Mouse (Mus musculus) liver, embryonic 16.5 days (tissue): ENCODE data around the gene Magi2. TPM values are rescaled to one million over a fixed set of nuclear protein-coding genes. Genes with fewer than 3 reads are reported as not detected.

Experiments
- ATAC-seq: fragments of 200-750 bp; cut with Nextera tagmentation; 2 replicates; pipeline ENCODE4 v1.8.0; 2017; ENCODE audit warnings: low read depth, mild to moderate bottlenecking, moderate number of reproducible peaks, moderate library complexity
- H3K27ac ChIP-seq: fragments of 300-500 bp; sonication (generic); 2 replicates; pipeline ENCODE4 v1.5.1; 2014; ENCODE audit warnings: mild to moderate bottlenecking, low read length
- H3K27me3 ChIP-seq: fragments of 300-500 bp; sonication (generic); 2 replicates; pipeline ENCODE4 v1.6.1; 2014; ENCODE audit warnings: low read depth, low read length, mixed read lengths; ENCODE audit not compliant: control insufficient read depth, insufficient read depth
- H3K36me3 ChIP-seq: fragments of 300-500 bp; sonication (generic); 2 replicates; pipeline ENCODE4 v1.6.1; 2014; ENCODE audit warnings: mild to moderate bottlenecking; ENCODE audit not compliant: control insufficient read depth, insufficient read depth
- H3K4me1 ChIP-seq: fragments of 300-500 bp; sonication (generic); 2 replicates; pipeline ENCODE4 v1.6.1; 2014; ENCODE audit warnings: low read depth, low read length, mixed read lengths; ENCODE audit not compliant: control insufficient read depth
- H3K4me2 ChIP-seq: fragments of 300-500 bp; sonication (generic); 2 replicates; pipeline ENCODE4 v1.6.1; 2014; ENCODE audit warnings: low read depth, low read length, mixed read lengths
- H3K4me3 ChIP-seq: fragments of 300-500 bp; sonication (generic); 2 replicates; pipeline ENCODE4 v1.5.1; 2014; ENCODE audit warnings: low read depth, mild to moderate bottlenecking, low read length
- H3K9ac ChIP-seq: fragments of 300-500 bp; sonication (generic); 2 replicates; pipeline ENCODE4 v1.6.1; 2014; ENCODE audit warnings: low read depth, low read length
- H3K9me3 ChIP-seq: fragments of 300-500 bp; sonication (generic); replicated peaks from 2 replicates; pipeline ENCODE4 v1.6.1; 2016; ENCODE audit warnings: low read length; ENCODE audit not compliant: control insufficient read depth
- WGBS: fragments of 180-500 bp; shearing (Covaris S2); extraction: QIAGEN DNeasy Blood & Tissue Kit; methylation state at CpG from one replicate; pipeline ENCODE4 v1.1.7; 2014; ENCODE audit not compliant: insufficient replicate concordance; 5-methylcytosine and 5-hydroxymethylcytosine counted together
- polyA plus RNA-seq: library from polyadenylated mRNA; unstranded; fragments of >200 nt; fragmentation: Nextera tagmentation; extraction: Ambion mirVana; gene quantifications from 2 replicates; pipeline ENCODE4 v1.2.1, GENCODE M21; 2015

The Magi2 gene
- polyA plus RNA-seq, 1 experiment from 2014 or later = 0.34 TPM

DNA sequence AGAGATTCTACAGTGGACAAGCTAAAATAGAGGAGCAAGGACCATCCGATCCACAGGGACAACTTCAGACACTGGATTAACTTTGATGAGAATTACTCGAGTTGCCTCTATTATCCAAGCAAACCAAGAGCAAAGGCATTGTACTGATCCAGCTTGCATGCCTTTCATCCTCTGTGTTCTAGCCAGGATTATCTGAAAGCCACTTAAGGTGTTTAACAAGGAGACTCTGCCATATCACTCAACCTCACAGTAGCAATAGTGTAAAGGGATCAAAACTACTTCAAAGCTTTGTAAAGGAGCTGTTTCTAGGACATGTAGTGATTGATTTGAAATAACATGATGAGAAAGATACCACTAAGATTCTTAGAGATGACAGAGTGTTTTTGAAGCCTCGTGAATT, 819.8 kb downstream of the Magi2 start:
- Histone ChIP-seq H3K9ac (no peak overlapping the region), H3K4me3 (no peak overlapping the region), H3K4me2 (no peak overlapping the region), H3K4me1 (no peaks in the 10 kb centered on the region), H3K36me3 (no peaks in the 10 kb centered on the region), H3K9me3 (no peaks in the 10 kb centered on the region), H3K27me3 (no peaks in the 10 kb centered on the region), H3K27ac (no peak overlapping the region)
- no peak for ATAC-seq
- 35% methylated on average over 3 of the region's 3 CpGs for WGBS

DNA sequence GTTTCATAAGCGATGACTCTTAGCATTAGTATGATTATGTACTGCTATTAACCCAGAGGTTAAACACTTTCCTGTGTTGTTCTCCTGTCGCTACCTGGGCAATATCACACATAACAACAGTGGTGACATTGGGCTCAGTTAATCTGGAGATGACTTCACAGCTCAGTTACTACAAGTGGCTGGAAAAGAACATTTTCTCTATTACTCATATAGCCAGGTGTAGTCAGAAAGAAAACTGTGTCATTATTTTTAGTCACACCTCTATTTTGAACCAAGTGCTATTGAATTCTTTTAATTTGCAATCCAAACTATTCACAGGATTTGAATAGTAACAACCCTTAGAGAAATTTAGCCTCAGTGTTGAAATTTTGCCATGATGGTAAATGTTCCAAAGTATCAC, 821.5 kb downstream of the Magi2 start:
- Histone ChIP-seq H3K9ac (no peak overlapping the region), H3K4me3 (no peak overlapping the region), H3K4me2 (no peak overlapping the region), H3K27me3 (no peaks in the 10 kb centered on the region), H3K36me3 (no peaks in the 10 kb centered on the region), H3K4me1 (no peaks in the 10 kb centered on the region), H3K9me3 (no peaks in the 10 kb centered on the region), H3K27ac (no peak overlapping the region)
- WGBS = 66% methylated on average over 2 of the region's 2 CpGs
- ATAC-seq = no peak

DNA sequence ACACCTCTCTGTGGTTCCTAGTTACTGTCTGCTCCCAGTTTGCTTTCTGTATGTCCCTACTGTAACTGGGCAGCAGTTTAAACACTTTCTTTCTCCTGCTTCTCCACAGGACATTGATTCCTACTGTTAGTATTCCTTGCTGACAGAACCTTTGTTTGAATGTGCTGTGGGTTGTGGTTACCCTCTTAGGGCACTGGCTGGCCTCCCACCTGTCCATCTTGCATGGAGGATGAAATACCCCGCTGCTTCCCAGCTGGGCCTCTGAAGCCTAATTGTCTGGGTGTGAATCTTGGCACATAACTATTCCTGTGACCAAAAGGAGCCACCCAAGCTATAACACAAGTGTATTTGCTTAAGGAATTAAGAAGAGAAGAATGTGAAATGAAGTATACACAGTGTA, 823.4 kb downstream of the Magi2 start:
- H3K9ac ChIP-seq = no peak overlapping the region
- H3K27ac ChIP-seq = no peak overlapping the region
- H3K4me1 ChIP-seq = no peaks in the 10 kb centered on the region
- H3K27me3 ChIP-seq = no peaks in the 10 kb centered on the region
- no peaks in the 10 kb centered on the region for H3K9me3 ChIP-seq
- no peak for ATAC-seq
- H3K4me3 ChIP-seq = no peak overlapping the region
- H3K36me3 ChIP-seq = no peaks in the 10 kb centered on the region
- no peak overlapping the region for H3K4me2 ChIP-seq
- WGBS = 15% methylated on average over 1 of the region's 1 CpGs

DNA sequence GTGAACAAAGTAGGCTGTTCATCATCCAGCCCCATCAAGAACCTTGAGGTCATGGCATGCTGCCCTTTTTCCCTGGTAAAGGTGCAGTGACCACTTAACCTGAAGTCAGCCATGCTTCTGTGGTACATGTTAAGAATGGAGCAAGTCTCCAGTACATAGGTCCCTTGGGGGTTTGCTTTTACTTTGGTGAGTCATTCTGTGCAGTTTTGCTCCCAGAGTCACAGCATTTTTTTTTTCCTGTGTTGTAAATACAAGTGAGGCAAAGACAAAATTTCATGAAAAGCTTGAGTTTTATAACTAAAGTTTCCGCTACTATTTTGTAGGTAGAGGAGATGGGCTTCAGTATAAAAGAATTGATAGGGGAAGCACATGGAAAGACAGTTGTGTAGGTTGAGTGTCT, 828.2 kb downstream of the Magi2 start:
- no peaks in the 10 kb centered on the region for H3K27me3 ChIP-seq
- 62% methylated on average over 1 of the region's 1 CpGs for WGBS
- no peak for ATAC-seq

DNA sequence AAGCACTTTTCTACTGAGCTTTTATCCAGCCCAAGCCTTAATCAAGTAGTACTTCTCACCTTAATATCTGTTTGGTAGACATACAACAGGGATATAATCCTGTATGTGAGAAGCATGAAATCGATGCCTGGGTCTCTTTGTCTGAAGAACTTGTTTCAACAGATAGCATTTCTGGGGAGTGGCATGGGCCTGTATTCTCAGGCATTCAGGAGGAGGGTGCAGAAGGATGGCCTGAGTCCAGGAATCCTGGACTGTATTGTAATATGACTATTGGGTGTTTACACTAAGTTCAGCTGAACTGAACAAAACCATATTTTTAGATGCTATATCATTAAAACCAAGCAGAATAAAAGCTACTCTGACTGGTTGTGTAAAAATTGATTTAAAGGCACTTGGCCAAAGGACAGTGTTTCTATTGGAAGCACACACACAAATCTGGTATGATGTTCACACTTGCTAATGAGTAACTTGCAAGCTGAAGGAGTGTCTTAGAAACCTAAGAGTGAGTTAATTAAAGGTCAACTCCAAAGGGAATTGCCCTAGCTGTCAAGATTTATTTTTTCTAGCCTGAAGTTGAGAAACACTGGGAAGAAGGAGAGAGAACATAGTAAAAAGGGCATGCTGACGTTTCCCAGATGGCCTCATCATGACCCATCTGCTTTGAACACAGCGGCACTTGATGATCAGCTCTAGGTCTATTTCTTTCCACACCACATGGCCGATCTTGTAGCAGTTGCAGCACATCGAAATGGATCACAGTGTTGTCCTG, 829.4 kb downstream of the Magi2 start:
- H3K4me3 ChIP-seq = no peak overlapping the region
- H3K4me2 ChIP-seq = no peak overlapping the region
- H3K27ac ChIP-seq = no peak overlapping the region
- H3K9ac ChIP-seq = no peak overlapping the region
- no peaks in the 10 kb centered on the region for H3K4me1 ChIP-seq
- H3K9me3 ChIP-seq = no peaks in the 10 kb centered on the region
- ATAC-seq = no peak
- no peaks in the 10 kb centered on the region for H3K36me3 ChIP-seq
- WGBS = 50% methylated on average over 5 of the region's 5 CpGs
- H3K27me3 ChIP-seq = no peaks in the 10 kb centered on the region

More for the DNA sequence above, 828.2 kb downstream of the Magi2 start:
- no peaks in the 10 kb centered on the region for H3K9me3 ChIP-seq
- no peak overlapping the region for H3K27ac ChIP-seq
- no peak overlapping the region for H3K9ac ChIP-seq
- H3K4me3 ChIP-seq = no peak overlapping the region
- no peak overlapping the region for H3K4me2 ChIP-seq
- H3K4me1 ChIP-seq = no peaks in the 10 kb centered on the region
- no peaks in the 10 kb centered on the region for H3K36me3 ChIP-seq

DNA sequence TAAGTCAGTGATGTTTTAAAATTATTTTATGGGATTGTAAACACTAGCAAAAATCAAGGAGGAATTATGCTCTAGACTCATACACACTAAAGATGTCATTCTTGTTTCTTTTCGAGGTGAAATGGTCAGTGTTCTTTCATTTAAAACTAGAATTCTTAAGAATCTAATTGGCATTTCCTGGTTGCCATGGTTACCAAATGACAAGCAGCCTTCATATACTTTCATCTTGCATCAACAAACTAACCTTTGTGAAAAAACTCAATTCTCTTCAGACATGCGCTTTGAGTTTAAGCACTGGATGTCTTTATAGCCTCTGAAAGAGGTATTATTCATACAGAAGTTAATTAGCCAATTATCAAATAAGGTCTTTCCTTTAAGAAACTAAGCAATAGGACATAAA, 830.0 kb downstream of the Magi2 start:
- Histone ChIP-seq H3K4me1 (no peaks in the 10 kb centered on the region), H3K4me3 (no peak overlapping the region), H3K4me2 (no peak overlapping the region), H3K36me3 (no peaks in the 10 kb centered on the region), H3K27me3 (no peaks in the 10 kb centered on the region), H3K9ac (no peak overlapping the region), H3K9me3 (no peaks in the 10 kb centered on the region), H3K27ac (no peak overlapping the region)
- no peak for ATAC-seq
- WGBS = 56% methylated on average over 2 of the region's 2 CpGs

DNA sequence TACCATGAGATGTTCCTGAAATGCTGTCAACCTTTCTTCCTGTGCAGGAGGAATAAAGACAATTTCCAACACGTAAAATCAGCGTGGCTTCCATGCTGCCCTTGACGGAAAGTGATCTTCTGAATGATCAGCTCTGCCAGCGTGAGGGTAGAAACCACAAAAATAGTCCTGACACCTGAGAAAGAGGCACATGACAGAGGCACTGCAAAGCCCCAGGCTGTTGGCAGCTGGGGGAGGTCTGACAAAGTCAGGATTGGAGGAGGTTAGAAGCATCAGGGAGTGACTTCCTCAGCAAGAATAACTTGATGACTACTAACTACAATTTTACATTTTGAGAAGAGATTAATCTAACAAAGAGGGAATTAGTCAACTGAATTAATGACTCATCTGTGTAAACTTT, 835.2 kb downstream of the Magi2 start:
- WGBS = 29% methylated on average over 4 of the region's 4 CpGs
- no peak for ATAC-seq

DNA sequence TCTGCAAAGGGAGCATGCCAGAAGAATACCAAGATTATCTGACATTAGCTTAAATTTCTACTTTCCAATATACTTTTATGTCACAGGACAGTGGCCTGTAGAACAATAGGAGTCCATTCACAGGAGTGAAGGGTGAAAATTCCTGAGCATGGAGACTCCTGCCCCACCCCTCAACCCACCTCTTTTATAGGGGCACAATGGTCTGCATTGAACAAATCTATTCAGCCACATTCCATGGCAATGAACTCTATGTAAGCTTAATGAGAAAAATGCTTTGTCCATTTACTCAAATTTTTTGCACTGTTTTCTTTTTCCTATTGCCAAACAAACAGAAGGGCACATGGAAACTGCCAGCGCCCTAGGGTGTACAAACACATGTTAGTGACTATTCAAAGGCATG, 838.2 kb downstream of the Magi2 start:
- H3K4me1 ChIP-seq = no peaks in the 10 kb centered on the region
- no peaks in the 10 kb centered on the region for H3K27me3 ChIP-seq
- H3K9ac ChIP-seq = no peak overlapping the region
- no peak overlapping the region for H3K27ac ChIP-seq
- H3K4me2 ChIP-seq = no peak overlapping the region
- H3K4me3 ChIP-seq = no peak overlapping the region
- no peaks in the 10 kb centered on the region for H3K9me3 ChIP-seq
- no peak for ATAC-seq
- WGBS = 60% methylated on average over 1 of the region's 1 CpGs
- no peaks in the 10 kb centered on the region for H3K36me3 ChIP-seq

More for the DNA sequence above, 835.2 kb downstream of the Magi2 start:
- Histone ChIP-seq H3K4me3 (no peak overlapping the region), H3K36me3 (no peaks in the 10 kb centered on the region), H3K27ac (no peak overlapping the region), H3K9me3 (no peaks in the 10 kb centered on the region), H3K9ac (no peak overlapping the region), H3K4me1 (no peaks in the 10 kb centered on the region), H3K4me2 (no peak overlapping the region), H3K27me3 (no peaks in the 10 kb centered on the region)

DNA sequence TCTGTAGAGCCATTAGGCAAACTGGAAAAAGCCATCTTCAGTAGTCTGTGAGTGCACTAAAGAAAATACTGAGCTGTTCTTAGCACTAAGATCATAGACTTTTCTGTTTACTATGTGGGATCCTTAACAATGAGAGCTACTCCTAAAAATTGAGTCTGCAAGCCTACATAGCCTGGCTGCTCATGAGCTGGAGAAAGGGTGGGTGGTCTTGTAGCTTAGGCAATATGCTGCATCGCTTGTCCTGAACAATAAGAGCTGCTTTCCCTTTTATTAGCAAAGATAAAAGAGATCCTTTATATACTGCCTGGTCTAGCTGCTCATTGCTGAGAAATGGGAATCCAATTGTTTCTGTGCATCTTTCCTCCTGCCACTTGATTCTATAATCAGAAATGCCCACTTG, 841.7 kb downstream of the Magi2 start:
- no peak for ATAC-seq
- H3K4me3 ChIP-seq = no peak overlapping the region
- 77% methylated on average over 1 of the region's 1 CpGs for WGBS
- H3K27me3 ChIP-seq = no peaks in the 10 kb centered on the region
- H3K9ac ChIP-seq = no peak overlapping the region
- no peaks in the 10 kb centered on the region for H3K36me3 ChIP-seq
- H3K4me2 ChIP-seq = no peak overlapping the region
- no peaks in the 10 kb centered on the region for H3K4me1 ChIP-seq
- H3K27ac ChIP-seq = no peak overlapping the region
- no peaks in the 10 kb centered on the region for H3K9me3 ChIP-seq
